Mouse (Mus musculus) kidney, postnatal 36 days (tissue): ENCODE data around the gene Bcl2.
"Not testable (repeated sequence)": the region's sequence is repeated elsewhere in the genome, so short reads cannot be mapped to it uniquely, and the experiment has no call there.

ENCODE experiments used
- DNase-seq, 2 experiments: peaks; one replicate each; pipeline ENCODE4 v3.0.0; 2021 to 2022; ENCODE audit warnings: mixed read lengths in 2 of 2

Gene Bcl2

GRCm38 (mm10) chr1:106713621-106714529 lies at the start of gene Bcl2:
Gene Bcl2 (minus strand): TSS chr1:106714274.
- peak; percentile 83 to 85 for DNase-seq

- DNase-seq = no peak
These were observed 46.7 kb upstream of the Bcl2 start for GRCm38 (mm10) chr1:106760750-106761149.

- DNase-seq = peak; percentile 98
These were observed 45.7 kb upstream of the Bcl2 start, which contains the start of gene Kdsr for GRCm38 (mm10) chr1:106759572-106760435. Gene Kdsr (minus strand): TSS chr1:106759727.

- DNase-seq = peak; percentile 21 to 55
These were observed 44.9 kb upstream of the Bcl2 start for GRCm38 (mm10) chr1:106758734-106759571.

- DNase-seq = no peak
These were observed 42.6 kb upstream of the Bcl2 start for GRCm38 (mm10) chr1:106756633-106757032.

GRCm38 (mm10) chr1:106752013-106752412 lies 37.9 kb upstream of the Bcl2 start:
- DNase-seq = no peak

GRCm38 (mm10) chr1:106750656-106751055 lies 36.6 kb upstream of the Bcl2 start:
- no peak for DNase-seq

- DNase-seq = no peak
These were observed 34.7 kb upstream of the Bcl2 start for GRCm38 (mm10) chr1:106748555-106749315.

- no peak for DNase-seq
These were observed 28.9 kb upstream of the Bcl2 start for GRCm38 (mm10) chr1:106742980-106743379.

- no peak for DNase-seq
These were observed 26.7 kb upstream of the Bcl2 start for GRCm38 (mm10) chr1:106740735-106741134.

GRCm38 (mm10) chr1:106739810-106740209 lies 25.7 kb upstream of the Bcl2 start:
- no peak for DNase-seq

GRCm38 (mm10) chr1:106738092-106738491 lies 24.0 kb upstream of the Bcl2 start:
- peak; percentile 14 to 41 for DNase-seq

- DNase-seq = no peak
These were observed 22.1 kb upstream of the Bcl2 start for GRCm38 (mm10) chr1:106736211-106736610.

- DNase-seq = peak; percentile 27 to 73
These were observed 21.5 kb upstream of the Bcl2 start for GRCm38 (mm10) chr1:106735586-106735985.

- no peak for DNase-seq
These were observed 8.0 kb upstream of the Bcl2 start for GRCm38 (mm10) chr1:106722061-106722460.

GRCm38 (mm10) chr1:106717736-106718135 lies 3.7 kb upstream of the Bcl2 start:
- not testable (repeated sequence) for DNase-seq

GRCm38 (mm10) chr1:106717071-106717601 lies 3.1 kb upstream of the Bcl2 start:
- DNase-seq = peak; percentile 79 to 92

GRCm38 (mm10) chr1:106716141-106716540 lies 2.1 kb upstream of the Bcl2 start:
- no peak for DNase-seq

- no peak for DNase-seq
These were observed 1.3 kb upstream of the Bcl2 start for GRCm38 (mm10) chr1:106715111-106716083.

GRCm38 (mm10) chr1:106714530-106714981 lies 482 bp upstream of the Bcl2 start:
- DNase-seq = no peak
